Mouse (Mus musculus) kidney, adult 2 months (tissue): ENCODE results near the gene Mindy2. TPM values are rescaled to one million over a fixed set of nuclear protein-coding genes. Genes with fewer than 3 reads are reported as not detected.

ENCODE experiments used
- DNase-seq: peaks from one replicate; pipeline ENCODE4 v3.0.0; 2021
- H3K27ac ChIP-seq: fragments of 200-500 bp; 2 replicates; pipeline ENCODE4 v1.5.1; 2012; ENCODE audit warnings: low read depth, low read length, control low read depth, inconsistent platforms; ENCODE audit not compliant: insufficient read depth
- H3K27me3 ChIP-seq: fragments of 200-500 bp; replicated peaks from 2 replicates; pipeline ENCODE4 v1.6.1; 2012; ENCODE audit warnings: mild to moderate bottlenecking, moderate library complexity, low read length, inconsistent platforms; ENCODE audit not compliant: control insufficient read depth, insufficient read depth
- H3K36me3 ChIP-seq: fragments of 200-500 bp; 2 replicates; pipeline ENCODE4 v1.6.1; 2012; ENCODE audit warnings: mild to moderate bottlenecking, moderate library complexity, low read length, inconsistent platforms; ENCODE audit not compliant: control insufficient read depth, insufficient read depth
- H3K4me1 ChIP-seq: fragments of 200-500 bp; 2 replicates; pipeline ENCODE4 v1.6.1; 2011; ENCODE audit warnings: low read length; ENCODE audit not compliant: control insufficient read depth, insufficient read depth
- H3K4me3 ChIP-seq: fragments of 200-500 bp; 2 replicates; pipeline ENCODE4 v1.5.1; 2011; ENCODE audit warnings: mild to moderate bottlenecking, low read depth, low read length, control low read depth; ENCODE audit not compliant: insufficient read depth
- CTCF ChIP-seq: fragments of 200-500 bp; conservative IDR thresholded peaks from 2 replicates; pipeline ENCODE4 v1.5.1; 2011; ENCODE audit warnings: low read depth, mild to moderate bottlenecking, control low read depth, low read length, moderate library complexity, mixed read lengths; ENCODE audit not compliant: insufficient read depth, insufficient read length
- POLR2A ChIP-seq: fragments of 200-500 bp; IDR thresholded peaks from one replicate; pipeline ENCODE4 v1.6.1; 2011; ENCODE audit warnings: low read depth, low read length, control low read depth
- WGBS: fragments of 180-500 bp; shearing (Covaris S2); methylation state at CpG from one replicate; pipeline ENCODE4 v1.1.7; 2018; 5-methylcytosine and 5-hydroxymethylcytosine counted together
- polyA plus RNA-seq: library from polyadenylated mRNA; depleted of rRNA; stranded (reverse); fragments of >200 nt; gene quantifications from 2 replicates; pipeline ENCODE4 v1.2.3, GENCODE M21; 2012

Mindy2 gene
- polyA plus RNA-seq, 1 experiment = 10.0 TPM

DNA sequence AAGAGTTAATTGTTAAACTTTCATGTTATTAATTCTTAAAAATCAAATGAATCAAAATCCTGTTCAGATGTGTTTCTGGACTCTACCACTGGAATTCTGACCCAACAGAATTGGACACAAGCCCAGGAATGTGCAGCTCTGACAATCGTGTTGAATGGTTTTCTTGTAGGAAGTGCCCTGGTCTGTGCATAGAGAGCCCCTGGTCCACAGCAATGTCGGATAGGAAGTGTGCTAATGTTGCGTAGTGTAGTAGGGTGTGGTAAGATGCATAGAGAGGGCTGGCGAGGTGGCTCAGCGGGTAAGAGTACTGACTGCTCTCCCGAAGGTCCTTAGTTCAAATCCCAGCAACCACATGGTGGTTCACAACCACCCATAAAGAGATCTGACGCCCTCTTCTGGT lies 9.8 kb upstream of the Mindy2 start:
- DNase-seq = peak; percentile 75
- Histone ChIP-seq H3K36me3 (no peaks in the 10 kb centered on the region), H3K4me1 (peaks cover 6% of the 10 kb centered on the region; the same call in 1 of the 2 replicates), H3K27ac (no peak overlapping the region), H3K27me3 (no peaks in the 10 kb centered on the region), H3K4me3 (no peak overlapping the region)
- TF ChIP-seq CTCF = no peak
- TF ChIP-seq POLR2A = no peak
- WGBS = 47% methylated on average over 7 of the region's 7 CpGs

- 81% methylated on average over 16 of the region's 16 CpGs for WGBS
- TF ChIP-seq POLR2A (no peak), CTCF (no peak)
These were observed 8.6 kb upstream of the Mindy2 start for GRCm38 (mm10) chr9:70665372-70666145.

DNA sequence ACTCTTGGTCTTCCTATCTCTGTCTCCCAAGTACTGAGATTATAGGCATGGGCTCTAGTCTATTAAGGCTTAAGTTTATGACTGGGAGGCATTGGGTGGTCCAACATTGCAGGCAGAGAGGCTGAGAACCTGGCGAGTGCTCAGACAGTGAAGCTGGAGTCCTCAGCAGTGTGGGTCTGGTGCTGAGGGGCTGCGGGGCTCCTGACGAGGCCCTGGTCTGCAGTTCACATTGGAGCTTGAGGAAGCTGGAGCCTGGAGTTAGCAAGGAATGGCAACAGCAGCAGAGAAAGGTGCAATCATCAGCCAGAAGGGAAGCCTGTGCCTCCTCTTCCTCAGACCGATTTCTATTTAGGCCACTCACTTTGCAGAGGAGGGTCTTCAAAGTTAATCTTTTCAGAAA lies 7.9 kb upstream of the Mindy2 start:
- 97% methylated on average over 4 of the region's 4 CpGs for WGBS
- Histone ChIP-seq H3K4me1 (peaks cover 6% of the 10 kb centered on the region; the same call in 1 of the 2 replicates), H3K27me3 (no peaks in the 10 kb centered on the region), H3K27ac (no peak overlapping the region), H3K4me3 (no peak overlapping the region), H3K36me3 (no peaks in the 10 kb centered on the region)
- TF ChIP-seq POLR2A (no peak), CTCF (no peak)
- no peak for DNase-seq

More at GRCm38 (mm10) chr9:70665372-70666145, 8.6 kb upstream of the Mindy2 start:
- Histone ChIP-seq H3K27ac (no peak overlapping the region), H3K4me3 (no peak overlapping the region), H3K36me3 (no peaks in the 10 kb centered on the region), H3K27me3 (no peaks in the 10 kb centered on the region), H3K4me1 (peaks cover 6% of the 10 kb centered on the region; the same call in 1 of the 2 replicates)
- no peak for DNase-seq

- DNase-seq = no peak
- TF ChIP-seq CTCF = no peak
- no peak for TF ChIP-seq POLR2A
- Histone ChIP-seq H3K27me3 (no peaks in the 10 kb centered on the region), H3K27ac (no peak overlapping the region), H3K4me3 (no peak overlapping the region), H3K4me1 (peaks cover 10% of the 10 kb centered on the region), H3K36me3 (no peaks in the 10 kb centered on the region)
- 60% methylated on average over 2 of the region's 2 CpGs for whole genome bisulfite sequencing
These were observed 1.3 kb upstream of the Mindy2 start for GRCm38 (mm10) chr9:70658266-70658665.

DNA sequence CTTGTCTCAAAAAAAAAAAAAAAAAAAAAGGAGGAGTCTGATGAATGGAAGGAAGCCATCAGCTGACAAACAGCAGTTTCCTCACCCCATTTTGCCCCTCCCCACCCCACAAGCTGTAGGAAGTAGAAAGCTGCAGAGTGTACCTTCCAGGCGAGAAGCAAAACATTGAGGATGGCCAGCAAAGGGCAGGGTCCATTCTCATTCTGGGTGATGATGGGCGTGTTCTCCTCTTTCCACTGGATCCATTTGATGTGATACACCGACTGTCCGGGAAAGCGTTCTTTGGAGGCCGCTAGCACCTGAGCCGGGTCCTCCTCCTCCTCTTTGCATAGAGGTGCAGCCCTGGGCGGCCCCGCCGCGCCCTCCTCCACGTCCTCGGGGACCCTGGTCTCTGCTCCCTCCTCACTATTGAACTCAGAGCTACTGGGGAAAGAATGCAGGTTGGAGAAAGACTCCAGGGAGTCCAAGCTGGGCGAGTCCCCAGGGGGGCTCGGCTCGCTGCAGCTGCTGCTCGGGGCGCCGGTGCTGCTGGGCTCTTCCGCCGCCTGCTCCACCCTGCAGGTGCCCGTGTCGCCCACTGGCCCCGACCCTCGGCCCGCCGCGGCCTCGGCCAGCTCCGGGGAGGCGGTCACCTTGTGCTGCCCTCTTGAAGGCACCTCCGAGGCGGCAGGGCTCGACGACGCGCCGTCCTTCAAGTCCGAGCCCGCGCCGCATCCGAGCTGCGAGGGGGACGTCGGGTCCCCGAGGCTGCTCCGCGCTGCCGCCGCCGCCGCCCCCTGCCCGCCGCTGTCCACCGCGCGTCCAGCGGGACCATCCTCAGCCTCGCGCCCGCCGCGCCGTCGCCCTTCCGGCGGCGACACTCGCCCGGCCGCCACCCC lies 605 bp downstream of the Mindy2 start, which contains the start of gene Gm10642:
TSS of gene Gm10642 (plus strand) at position 122 of the 878 bp plus-strand sequence.
- peak; percentile 90 for DNase-seq
- H3K4me1 ChIP-seq = peaks cover 18% of the 10 kb centered on the region
- TF ChIP-seq POLR2A = no peak
- no peak for TF ChIP-seq CTCF
- H3K27me3 ChIP-seq = no peaks in the 10 kb centered on the region
- no peaks in the 10 kb centered on the region for H3K36me3 ChIP-seq
- H3K4me3 ChIP-seq = peak within 1 kb of the TSS; percentile 79
- WGBS = under 1% methylated on average over 70 of the region's 72 CpGs
- peak within 1 kb of the TSS; percentile 87 for H3K27ac ChIP-seq

DNA sequence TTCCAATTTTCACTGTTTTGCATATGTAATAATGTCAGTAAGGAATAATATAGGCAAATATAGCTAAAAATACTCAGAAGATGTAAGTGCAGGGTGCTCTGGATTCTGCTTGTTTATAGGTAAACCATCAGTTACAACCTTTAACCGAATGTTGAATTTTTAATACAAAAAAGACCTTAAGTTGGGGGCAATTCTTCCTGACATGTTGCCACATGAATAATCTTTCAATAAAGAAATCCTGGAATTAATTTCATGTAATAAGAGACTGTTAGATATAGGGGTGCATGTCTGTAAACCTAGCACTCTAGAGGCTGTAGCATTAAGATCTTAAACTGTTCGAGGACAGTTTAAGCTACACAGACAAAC lies 1.2 kb downstream of the Mindy2 start:
- no peak for DNase-seq
- WGBS = 13% methylated on average over 2 of the region's 2 CpGs
- H3K36me3 ChIP-seq = no peaks in the 10 kb centered on the region
- H3K4me1 ChIP-seq = peaks cover 18% of the 10 kb centered on the region
- TF ChIP-seq CTCF = no peak
- TF ChIP-seq POLR2A = no peak
- H3K27ac ChIP-seq = no peak overlapping the region
- peak overlapping the region; percentile 79 for H3K4me3 ChIP-seq
- H3K27me3 ChIP-seq = no peaks in the 10 kb centered on the region

DNA sequence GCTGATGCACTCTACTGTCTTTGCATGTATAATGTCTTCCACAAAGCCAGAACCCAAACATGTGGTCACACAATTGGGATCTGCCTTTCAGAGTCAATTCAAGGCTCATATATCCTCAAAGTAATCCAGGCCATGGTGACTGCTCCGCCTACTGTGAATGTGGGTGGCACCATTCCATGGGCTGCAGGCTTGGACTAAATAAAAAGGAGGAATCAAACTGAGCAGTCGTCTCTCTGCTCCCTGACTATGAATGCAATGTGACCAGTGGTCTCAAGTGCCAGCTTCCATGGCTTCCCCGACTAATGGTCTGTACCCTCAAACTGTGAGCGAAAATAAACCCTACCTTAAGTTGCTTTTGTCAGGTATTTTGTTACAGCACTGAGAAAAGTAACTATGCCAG lies 2.5 kb downstream of the Mindy2 start:
- DNase-seq = peak; percentile 20
- 0 out of 2 replicates have a peak overlapping the region, but pooled peaks have one; percentile 57 for H3K27ac ChIP-seq
- TF ChIP-seq CTCF (no peak), POLR2A (no peak)
- H3K36me3 ChIP-seq = no peaks in the 10 kb centered on the region
- WGBS = 62% methylated on average over 4 of the region's 4 CpGs
- no peaks in the 10 kb centered on the region for H3K27me3 ChIP-seq
- H3K4me1 ChIP-seq = peaks cover 18% of the 10 kb centered on the region
- no peak overlapping the region for H3K4me3 ChIP-seq
